Mouse (Mus musculus) erythroblast, embryonic 14.5 days (primary cell): Measurements from ENCODE around the gene Plcxd1. TPM values are rescaled to one million over a fixed set of nuclear protein-coding genes. Genes with fewer than 3 reads are reported as not detected.
"Not testable (repeated sequence)": the region's sequence is repeated elsewhere in the genome, so short reads cannot be mapped to it uniquely, and the experiment has no call there.

Source experiments
- H3K27me3 ChIP-seq: 2 replicates; pipeline ENCODE4 v1.6.1; 2012; ENCODE audit warnings: inconsistent platforms; ENCODE audit not compliant: control insufficient read depth
- H3K36me3 ChIP-seq: 2 replicates; pipeline ENCODE4 v1.6.1; 2012; ENCODE audit warnings: mild to moderate bottlenecking, inconsistent platforms; ENCODE audit not compliant: control insufficient read depth
- H3K4me1 ChIP-seq: 2 replicates; pipeline ENCODE4 v1.6.1; 2012; ENCODE audit warnings: inconsistent platforms; ENCODE audit not compliant: control insufficient read depth
- H3K4me3 ChIP-seq: replicated peaks from 2 replicates; pipeline ENCODE3; 2012; ENCODE audit warnings: moderate library complexity, mild to moderate bottlenecking, inconsistent platforms
- H3K9me3 ChIP-seq: 2 replicates; pipeline ENCODE4 v1.6.1; 2012; ENCODE audit warnings: low read length, inconsistent platforms, mixed read lengths; ENCODE audit not compliant: control insufficient read depth
- GATA1 ChIP-seq: IDR thresholded peaks from 2 replicates; pipeline ENCODE4 v1.6.1; 2012; ENCODE audit warnings: low read length, inconsistent platforms, mixed read lengths
- TAL1 ChIP-seq: IDR thresholded peaks from 3 replicates; pipeline ENCODE4 v1.6.1; 2012; ENCODE audit warnings: low read length, inconsistent platforms, mixed read lengths
- polyA plus RNA-seq: library from polyadenylated mRNA; stranded (reverse); fragments of >175 nt; gene quantifications from 2 replicates; pipeline ENCODE4 v1.2.3, GENCODE M21; 2012

Plcxd1 gene
- 0.03 TPM in 1 of 2 replicates, not detected in the other for polyA plus RNA-seq

GRCm38 (mm10) chr5:110099656-110100580 is at the start of gene Plcxd1:
Gene Plcxd1 (plus strand): TSS chr5:110099969.
- peaks cover 10% of the 10 kb centered on the region for H3K9me3 ChIP-seq
- peaks cover 35% of the 10 kb centered on the region for H3K4me1 ChIP-seq
- H3K27me3 ChIP-seq, result peaks cover 29% of the 10 kb centered on the region
- H3K4me3 ChIP-seq, result no peak within 1 kb of the TSS
- peaks cover 27% of the 10 kb centered on the region for H3K36me3 ChIP-seq
- TF ChIP-seq GATA1 (no peak), TAL1 (no peak)

GRCm38 (mm10) chr5:110057637-110058408 is 41.9 kb upstream of the Plcxd1 start:
- no peak for TF ChIP-seq TAL1
- no peak for TF ChIP-seq GATA1
- H3K4me3 ChIP-seq, result peak overlapping the region; percentile 81
- H3K4me1 ChIP-seq, result peaks cover 12% of the 10 kb centered on the region
- H3K27me3 ChIP-seq, result no peaks in the 10 kb centered on the region
- H3K36me3 ChIP-seq, result no peaks in the 10 kb centered on the region
- H3K9me3 ChIP-seq, result peaks cover 3% of the 10 kb centered on the region

GRCm38 (mm10) chr5:110072413-110072812 is 27.4 kb upstream of the Plcxd1 start, which contains the start of gene Gm17655:
Gene Gm17655 (minus strand): TSS chr5:110072513.
- H3K9me3 ChIP-seq, result peaks cover 18% of the 10 kb centered on the region
- H3K4me1 ChIP-seq, H3K36me3 ChIP-seq, H3K4me3 ChIP-seq, H3K27me3 ChIP-seq: not testable (repeated sequence)

- peaks cover 13% of the 10 kb centered on the region for H3K36me3 ChIP-seq
- H3K27me3 ChIP-seq, result no peaks in the 10 kb centered on the region
- TF ChIP-seq GATA1 (no peak), TAL1 (no peak)
- no peaks in the 10 kb centered on the region for H3K4me1 ChIP-seq
- peaks cover 18% of the 10 kb centered on the region for H3K9me3 ChIP-seq
- H3K4me3 ChIP-seq, result no peak overlapping the region
Measured at GRCm38 (mm10) chr5:110082961-110083360, 16.8 kb upstream of the Plcxd1 start.

GRCm38 (mm10) chr5:110086161-110086866 is 13.5 kb upstream of the Plcxd1 start:
- Histone ChIP-seq H3K27me3 (no peaks in the 10 kb centered on the region), H3K4me1 (no peaks in the 10 kb centered on the region), H3K36me3 (peaks cover 2% of the 10 kb centered on the region; the same call in 1 of the 2 replicates), H3K9me3 (peaks cover 3% of the 10 kb centered on the region; the same call in 1 of the 2 replicates), H3K4me3 (no peak overlapping the region)
- no peak for TF ChIP-seq GATA1
- no peak for TF ChIP-seq TAL1

- Histone ChIP-seq H3K4me3 (no peak overlapping the region), H3K36me3 (no peaks in the 10 kb centered on the region), H3K9me3 (no peaks in the 10 kb centered on the region), H3K27me3 (no peaks in the 10 kb centered on the region), H3K4me1 (peaks cover 19% of the 10 kb centered on the region)
- TF ChIP-seq GATA1, result no peak
- no peak for TF ChIP-seq TAL1
Measured at GRCm38 (mm10) chr5:110091546-110091945, 8.2 kb upstream of the Plcxd1 start.

GRCm38 (mm10) chr5:110094030-110094846 is 5.5 kb upstream of the Plcxd1 start, which contains the start of gene Gm35315:
Gene Gm35315 (minus strand): TSS chr5:110094420.
- H3K27me3 ChIP-seq, result peaks cover 3% of the 10 kb centered on the region; the same call in 1 of the 2 replicates
- peak within 1 kb of the TSS; percentile 67 for H3K4me3 ChIP-seq
- no peaks in the 10 kb centered on the region for H3K9me3 ChIP-seq
- peaks cover 19% of the 10 kb centered on the region for H3K4me1 ChIP-seq
- no peak for TF ChIP-seq TAL1
- TF ChIP-seq GATA1, result 0 out of 2 replicates have a peak, but pooled peaks have one; percentile 19
- no peaks in the 10 kb centered on the region for H3K36me3 ChIP-seq

GRCm38 (mm10) chr5:110094847-110095213 is 4.9 kb upstream of the Plcxd1 start:
- Histone ChIP-seq H3K4me3 (peak overlapping the region; percentile 67), H3K36me3 (no peaks in the 10 kb centered on the region), H3K9me3 (no peaks in the 10 kb centered on the region), H3K4me1 (peaks cover 19% of the 10 kb centered on the region), H3K27me3 (peaks cover 7% of the 10 kb centered on the region)
- TF ChIP-seq TAL1 (no peak), GATA1 (no peak)
